Mouse (Mus musculus): ENCODE measurements around the gene Rad51b. TPM values are rescaled to one million over a fixed set of nuclear protein-coding genes. Genes with fewer than 3 reads are reported as not detected.

Gene Rad51b
- total and polyA plus RNA-seq, 2 experiments from 2014 or later: 1.4 to 1.8 TPM

DNA sequence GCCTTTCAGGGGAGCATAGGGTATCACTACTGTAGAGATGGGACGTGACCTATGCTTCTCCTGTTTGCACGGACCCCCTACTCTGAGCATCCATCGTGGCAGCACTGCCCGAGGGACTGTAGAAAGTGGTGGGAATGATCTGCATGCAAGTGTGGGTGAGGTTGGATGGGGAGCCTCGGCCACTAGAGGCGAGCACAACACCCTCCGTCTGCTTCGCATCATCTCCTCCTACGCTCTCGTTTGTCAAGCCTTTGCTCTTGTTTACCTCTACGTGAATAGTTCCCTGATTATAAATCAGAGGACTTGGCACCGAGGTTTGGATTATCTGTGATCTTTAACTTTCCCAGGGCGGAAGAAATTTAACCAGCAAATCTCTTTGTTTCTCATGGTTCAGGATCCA, 551.5 kb downstream of the Rad51b start:
- peaks cover 22% of the 10 kb centered on the region for H3K4me1 ChIP-seq (ENCODE audit: control insufficient read depth, insufficient read depth)
- TF ChIP-seq CTCF (IDR thresholded peaks at IDR 0.05; ENCODE audit: low read depth) (no peak), EP300 (IDR thresholded peaks at IDR 0.05; ENCODE audit: low read depth) (no peak)

DNA sequence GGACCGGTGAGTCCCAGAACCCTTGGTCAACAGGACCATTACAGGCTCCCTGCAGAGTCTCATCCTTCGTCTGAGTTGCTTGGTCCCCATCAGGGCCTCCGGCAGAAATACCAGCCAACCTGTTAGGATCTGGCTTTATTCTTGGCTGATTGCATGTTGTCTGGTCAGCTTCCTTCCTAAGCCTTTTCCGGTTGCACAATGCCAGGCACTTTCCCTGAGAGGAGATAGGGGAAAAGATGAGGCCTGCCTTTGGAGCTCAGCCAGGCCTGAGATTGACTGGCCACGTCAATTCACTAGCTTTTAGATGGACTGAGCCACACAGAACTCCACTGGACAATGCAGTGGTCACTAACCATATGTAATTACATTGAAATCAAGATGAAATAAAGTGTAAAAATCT, 552.9 kb downstream of the Rad51b start:
- H3K9me3 ChIP-seq (replicated peaks; ENCODE audit: control insufficient read depth, low read length): no peaks in the 10 kb centered on the region
- no peak overlapping the region for H3K27ac ChIP-seq (ENCODE audit: low read depth)
- no peak overlapping the region for H3K4me3 ChIP-seq (ENCODE audit: low read depth, low read length)
- peaks cover 11% of the 10 kb centered on the region for H3K4me1 ChIP-seq (ENCODE audit: control insufficient read depth, insufficient read depth)
- no peak overlapping the region for H3K9ac ChIP-seq (replicated peaks; ENCODE audit: low read depth, low read length)
- H3K36me3 ChIP-seq (replicated peaks; ENCODE audit: control insufficient read depth, insufficient read depth, low read length): no peaks in the 10 kb centered on the region
- DNase-seq (ENCODE audit: low spot score) (no peak), ATAC-seq (ENCODE audit: insufficient read depth, low read depth) (no peak)
- WGBS: 44% methylated on average over 5 of the region's 5 CpGs
- no peak for TF ChIP-seq CTCF (IDR thresholded peaks at IDR 0.05; ENCODE audit: low read depth)
- no peak for TF ChIP-seq EP300 (IDR thresholded peaks at IDR 0.05; ENCODE audit: low read depth)
- no peaks in the 10 kb centered on the region for H3K27me3 ChIP-seq (ENCODE audit: control insufficient read depth, insufficient read depth, low read length)
- no peak overlapping the region for H3K4me2 ChIP-seq (ENCODE audit: low read depth, low read length)

More for the DNA sequence above, 551.5 kb downstream of the Rad51b start:
- Histone ChIP-seq H3K27me3 (ENCODE audit: control insufficient read depth, insufficient read depth, low read length) (no peaks in the 10 kb centered on the region), H3K9me3 (replicated peaks; ENCODE audit: control insufficient read depth, low read length) (no peaks in the 10 kb centered on the region), H3K36me3 (replicated peaks; ENCODE audit: control insufficient read depth, insufficient read depth, low read length) (no peaks in the 10 kb centered on the region), H3K4me2 (ENCODE audit: low read depth, low read length) (no peak overlapping the region), H3K27ac (ENCODE audit: low read depth) (no peak overlapping the region), H3K4me3 (ENCODE audit: low read depth, low read length) (no peak overlapping the region), H3K9ac (replicated peaks; ENCODE audit: low read depth, low read length) (no peak overlapping the region)
- WGBS: 68% methylated on average over 13 of the region's 13 CpGs
- ATAC-seq (ENCODE audit: insufficient read depth, low read depth): no peak
- DNase-seq (ENCODE audit: low spot score): no peak

DNA sequence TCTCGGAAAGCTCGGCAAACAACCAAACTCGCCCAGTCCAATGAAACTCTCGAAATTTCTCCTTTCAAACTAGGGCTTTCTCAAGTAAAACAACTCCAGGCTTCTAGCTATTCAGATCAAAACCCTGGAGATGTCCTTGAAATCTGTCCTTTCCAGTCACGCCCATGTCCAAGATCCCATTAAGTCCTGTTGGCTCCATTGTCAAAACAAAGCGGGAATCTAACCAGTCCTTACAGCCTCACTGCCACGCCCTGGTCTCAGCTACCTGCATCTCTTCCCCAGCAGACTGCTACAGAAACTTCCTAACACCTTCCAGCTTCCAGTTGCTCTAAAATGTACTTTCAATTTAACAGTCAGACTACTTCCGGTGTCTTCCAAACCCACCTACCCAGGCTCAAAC, 554.8 kb downstream of the Rad51b start:
- no peaks in the 10 kb centered on the region for H3K27me3 ChIP-seq (ENCODE audit: control insufficient read depth, insufficient read depth, low read length)
- H3K4me2 ChIP-seq (ENCODE audit: low read depth, low read length): no peak overlapping the region
- H3K9ac ChIP-seq (replicated peaks; ENCODE audit: low read depth, low read length): no peak overlapping the region
- no peak for DNase-seq (ENCODE audit: low spot score)
- no peak for ATAC-seq (ENCODE audit: insufficient read depth, low read depth)
- peak overlapping the region; percentile 30; the same call in 1 of the 2 replicates for H3K27ac ChIP-seq (ENCODE audit: low read depth)
- no peak for TF ChIP-seq EP300 (IDR thresholded peaks at IDR 0.05; ENCODE audit: low read depth)
- no peak for TF ChIP-seq CTCF (IDR thresholded peaks at IDR 0.05; ENCODE audit: low read depth)
- 84% methylated on average over 8 of the region's 8 CpGs for WGBS
- H3K36me3 ChIP-seq (replicated peaks; ENCODE audit: control insufficient read depth, insufficient read depth, low read length): no peaks in the 10 kb centered on the region
- no peak overlapping the region for H3K4me3 ChIP-seq (ENCODE audit: low read depth, low read length)
- peaks cover 24% of the 10 kb centered on the region for H3K4me1 ChIP-seq (ENCODE audit: control insufficient read depth, insufficient read depth)
- H3K9me3 ChIP-seq (replicated peaks; ENCODE audit: control insufficient read depth, low read length): no peaks in the 10 kb centered on the region

DNA sequence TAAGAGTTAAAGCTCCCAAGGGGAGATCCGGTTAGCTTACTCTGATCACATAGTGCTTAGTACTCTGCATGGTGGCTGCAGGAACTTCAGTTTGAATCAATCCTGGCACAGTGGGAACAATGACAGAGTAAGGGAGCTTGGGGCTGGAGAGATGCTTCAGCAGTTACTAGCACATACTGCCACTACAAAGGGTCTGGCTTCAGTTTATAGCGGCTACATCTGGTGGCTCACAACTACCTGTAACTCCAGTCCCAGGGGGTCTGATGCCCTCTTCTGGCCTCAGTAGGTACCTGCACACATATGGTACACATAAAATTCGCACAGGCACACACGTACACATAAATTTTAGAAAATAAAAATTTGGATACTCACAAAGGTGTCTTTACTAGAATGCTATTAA, 555.5 kb downstream of the Rad51b start:
- whole genome bisulfite sequencing: over 99% methylated on average over 4 of the region's 4 CpGs
- H3K4me2 ChIP-seq (ENCODE audit: low read depth, low read length): no peak overlapping the region
- H3K36me3 ChIP-seq (replicated peaks; ENCODE audit: control insufficient read depth, insufficient read depth, low read length): no peaks in the 10 kb centered on the region
- DNase-seq (ENCODE audit: low spot score) (no peak), ATAC-seq (ENCODE audit: insufficient read depth, low read depth) (no peak)
- no peaks in the 10 kb centered on the region for H3K27me3 ChIP-seq (ENCODE audit: control insufficient read depth, insufficient read depth, low read length)
- no peak overlapping the region for H3K9ac ChIP-seq (replicated peaks; ENCODE audit: low read depth, low read length)
- TF ChIP-seq EP300 (IDR thresholded peaks at IDR 0.05; ENCODE audit: low read depth): no peak
- no peak for TF ChIP-seq CTCF (IDR thresholded peaks at IDR 0.05; ENCODE audit: low read depth)
- H3K27ac ChIP-seq (ENCODE audit: low read depth): no peak overlapping the region
- peaks cover 30% of the 10 kb centered on the region for H3K4me1 ChIP-seq (ENCODE audit: control insufficient read depth, insufficient read depth)
- H3K9me3 ChIP-seq (replicated peaks; ENCODE audit: control insufficient read depth, low read length): no peaks in the 10 kb centered on the region
- H3K4me3 ChIP-seq (ENCODE audit: low read depth, low read length): no peak overlapping the region

DNA sequence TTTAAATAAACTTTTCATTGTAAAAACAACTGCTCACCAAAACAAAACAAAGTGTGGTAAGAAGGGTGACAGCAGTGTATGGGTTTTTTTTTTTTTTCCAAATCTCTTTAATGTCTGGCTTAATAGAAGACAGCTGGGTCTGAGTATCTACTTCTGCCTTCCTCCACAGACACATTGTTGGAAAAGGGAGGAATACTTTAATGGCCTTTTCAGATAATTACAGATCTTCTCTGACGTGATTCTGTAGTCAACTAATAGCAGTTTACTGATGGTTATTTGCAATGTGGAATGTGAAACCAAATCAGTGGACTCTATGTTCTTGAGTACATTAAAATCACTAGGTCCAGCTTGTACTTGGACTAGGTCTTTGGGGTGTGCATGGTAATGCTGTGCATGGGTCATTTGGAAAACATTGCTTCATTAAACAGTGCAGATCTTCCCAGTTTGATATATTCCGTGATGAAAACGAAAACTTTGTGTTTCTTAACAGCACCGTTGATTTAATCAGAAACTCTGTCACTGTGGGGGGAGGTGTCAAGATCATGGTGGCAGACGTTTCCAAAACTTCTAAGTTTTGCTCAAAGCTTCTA, 556.9 kb downstream of the Rad51b start:
- H3K27ac ChIP-seq (ENCODE audit: low read depth): no peak overlapping the region
- H3K36me3 ChIP-seq (replicated peaks; ENCODE audit: control insufficient read depth, insufficient read depth, low read length): no peaks in the 10 kb centered on the region
- 70% methylated on average over 5 of the region's 5 CpGs for WGBS
- H3K4me1 ChIP-seq (ENCODE audit: control insufficient read depth, insufficient read depth): peaks cover 44% of the 10 kb centered on the region
- no peaks in the 10 kb centered on the region for H3K9me3 ChIP-seq (replicated peaks; ENCODE audit: control insufficient read depth, low read length)
- DNase-seq (ENCODE audit: low spot score) (no peak), ATAC-seq (ENCODE audit: insufficient read depth, low read depth) (no peak)
- TF ChIP-seq CTCF (IDR thresholded peaks at IDR 0.05; ENCODE audit: low read depth): no peak
- no peaks in the 10 kb centered on the region for H3K27me3 ChIP-seq (ENCODE audit: control insufficient read depth, insufficient read depth, low read length)
- no peak overlapping the region for H3K9ac ChIP-seq (replicated peaks; ENCODE audit: low read depth, low read length)
- no peak overlapping the region for H3K4me2 ChIP-seq (ENCODE audit: low read depth, low read length)
- no peak overlapping the region for H3K4me3 ChIP-seq (ENCODE audit: low read depth, low read length)

DNA sequence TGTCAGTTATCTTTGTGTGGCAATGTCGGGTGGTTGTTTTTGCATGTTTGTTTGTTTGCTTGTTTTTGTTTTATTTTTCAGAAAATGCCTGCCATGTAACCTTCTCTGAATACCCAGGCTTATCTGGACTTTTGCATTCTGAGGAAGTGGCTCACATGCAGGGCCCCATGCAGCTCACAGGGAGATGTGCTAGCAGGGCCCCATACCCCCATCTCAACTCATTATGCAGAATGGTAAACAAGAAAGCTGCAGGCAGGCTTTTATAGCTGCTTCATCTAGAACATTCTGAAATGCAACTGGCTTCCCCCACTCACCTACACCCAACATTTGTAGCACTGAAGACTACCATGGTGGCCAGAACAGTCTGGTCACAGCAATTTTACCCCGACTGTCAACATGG, 557.4 kb downstream of the Rad51b start:
- Histone ChIP-seq H3K27ac (ENCODE audit: low read depth) (no peak overlapping the region), H3K4me3 (ENCODE audit: low read depth, low read length) (no peak overlapping the region), H3K9ac (replicated peaks; ENCODE audit: low read depth, low read length) (no peak overlapping the region), H3K27me3 (ENCODE audit: control insufficient read depth, insufficient read depth, low read length) (no peaks in the 10 kb centered on the region), H3K9me3 (replicated peaks; ENCODE audit: control insufficient read depth, low read length) (no peaks in the 10 kb centered on the region), H3K4me2 (ENCODE audit: low read depth, low read length) (no peak overlapping the region), H3K36me3 (replicated peaks; ENCODE audit: control insufficient read depth, insufficient read depth, low read length) (no peaks in the 10 kb centered on the region), H3K4me1 (ENCODE audit: control insufficient read depth, insufficient read depth) (peaks cover 46% of the 10 kb centered on the region)
- TF ChIP-seq CTCF (IDR thresholded peaks at IDR 0.05; ENCODE audit: low read depth) (no peak), EP300 (IDR thresholded peaks at IDR 0.05; ENCODE audit: low read depth) (no peak)
- 87% methylated on average over 2 of the region's 2 CpGs for WGBS
- no peak for ATAC-seq (ENCODE audit: insufficient read depth, low read depth)
- DNase-seq (ENCODE audit: low spot score): no peak
